Mouse (Mus musculus) liver, postnatal 0 days (tissue): ENCODE measurements around the gene Rnf222. TPM values are rescaled to one million over a fixed set of nuclear protein-coding genes. Genes with fewer than 3 reads are reported as not detected.

ENCODE experiments used
- ATAC-seq: fragments of 200-750 bp; cut with Nextera tagmentation; 2 replicates; pipeline ENCODE4 v1.8.0; 2017; ENCODE audit warnings: mild to moderate bottlenecking, moderate library complexity
- DNase-seq: peaks from one replicate; pipeline ENCODE4 v3.0.0-alpha.2; 2016
- H3K27ac ChIP-seq: fragments of 300-500 bp; sonication (generic); 2 replicates; pipeline ENCODE4 v1.5.1; 2014; ENCODE audit warnings: antibody characterized with exemption, moderate library complexity, mild to moderate bottlenecking, low read depth
- H3K27me3 ChIP-seq: fragments of 300-500 bp; sonication (generic); 2 replicates; pipeline ENCODE4 v1.6.1; 2014; ENCODE audit warnings: low read length, control low read depth, mixed read lengths; ENCODE audit not compliant: insufficient read depth
- H3K36me3 ChIP-seq: fragments of 300-500 bp; sonication (generic); replicated peaks from 2 replicates; pipeline ENCODE4 v1.6.1; 2014; ENCODE audit warnings: mild to moderate bottlenecking, control low read depth, low read length, moderate library complexity, mixed read lengths; ENCODE audit not compliant: insufficient read depth
- H3K4me1 ChIP-seq: fragments of 300-500 bp; sonication (generic); 2 replicates; pipeline ENCODE4 v1.6.1; 2014; ENCODE audit warnings: antibody characterized with exemption, mild to moderate bottlenecking, control low read depth; ENCODE audit not compliant: insufficient read depth
- H3K4me2 ChIP-seq: fragments of 300-500 bp; sonication (generic); 2 replicates; pipeline ENCODE4 v1.6.1; 2014; ENCODE audit warnings: low read depth, mild to moderate bottlenecking, low read length, moderate library complexity, mixed read lengths
- H3K4me3 ChIP-seq: fragments of 300-500 bp; sonication (generic); 2 replicates; pipeline ENCODE4 v1.5.1; 2014; ENCODE audit warnings: low read depth, low read length
- H3K9ac ChIP-seq: fragments of 300-500 bp; sonication (generic); replicated peaks from 2 replicates; pipeline ENCODE4 v1.6.1; 2014; ENCODE audit warnings: mild to moderate bottlenecking, moderate library complexity
- H3K9me3 ChIP-seq: fragments of 300-500 bp; sonication (generic); 2 replicates; pipeline ENCODE4 v1.6.1; 2016; ENCODE audit warnings: mild to moderate bottlenecking, control low read depth, low read length, mixed read lengths
- CTCF ChIP-seq: sonication (generic); IDR thresholded peaks from 2 replicates; pipeline ENCODE4 v1.5.1; 2016; ENCODE audit warnings: antibody characterized with exemption, low read depth
- EP300 ChIP-seq: IDR thresholded peaks from 2 replicates; pipeline ENCODE4 v1.6.1; 2016; ENCODE audit warnings: antibody characterized with exemption, low read depth, mild to moderate bottlenecking
- WGBS: fragments of 180-500 bp; shearing (Covaris S2); extraction: QIAGEN DNeasy Blood & Tissue Kit; methylation state at CpG from one replicate; pipeline ENCODE4 v1.1.7; 2014; ENCODE audit not compliant: insufficient replicate concordance; 5-methylcytosine and 5-hydroxymethylcytosine counted together
- polyA plus RNA-seq: library from polyadenylated mRNA; unstranded; fragments of >200 nt; fragmentation: Nextera tagmentation; extraction: Ambion mirVana; gene quantifications from 2 replicates; pipeline ENCODE4 v1.2.1, GENCODE M21; 2015

Rnf222 gene
- polyA plus RNA-seq, 1 experiment from 2014 or later, result 0.07 TPM

DNA sequence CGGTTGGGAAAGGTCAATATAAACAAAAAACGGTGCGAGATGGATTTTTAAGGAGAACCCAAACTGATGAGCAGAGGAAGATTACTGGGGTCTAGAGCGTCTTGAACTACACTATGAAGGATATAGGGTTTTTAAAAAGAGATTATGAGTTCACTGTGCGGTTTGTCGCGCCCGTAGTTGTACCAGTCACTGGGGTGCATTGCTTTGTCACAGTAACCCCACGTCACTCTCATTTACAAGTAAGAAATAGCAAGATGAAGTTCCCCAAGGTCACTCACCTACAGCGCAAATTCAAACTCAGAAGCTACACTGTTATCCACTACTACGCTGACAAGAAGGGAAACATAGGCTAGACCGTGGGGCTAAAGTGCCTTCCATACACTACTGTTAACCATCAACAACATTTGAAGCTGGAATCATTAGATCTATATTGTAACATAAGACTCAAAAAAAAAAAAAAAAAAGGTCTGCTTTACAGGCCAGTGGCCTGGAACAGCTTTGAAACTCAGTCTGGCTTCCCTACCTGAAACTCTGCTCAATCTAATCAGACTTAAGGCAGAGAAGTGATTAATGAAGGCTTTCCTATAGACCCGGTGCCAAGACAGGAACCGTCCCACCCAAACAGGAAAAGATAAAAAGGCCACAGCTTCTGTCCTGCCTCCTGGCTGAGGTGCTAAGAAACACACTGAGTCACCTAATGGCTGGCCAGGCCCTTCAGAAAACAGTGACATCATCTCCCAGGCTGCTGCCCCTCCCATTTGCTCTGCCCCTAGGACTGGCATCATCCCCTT is 34.5 kb upstream of the Rnf222 start:
- peak overlapping the region; percentile 56 for H3K9ac ChIP-seq
- ATAC-seq, result 0 out of 2 replicates have a peak, but pooled peaks have one; percentile 2
- WGBS, result 24% methylated on average over 14 of the region's 14 CpGs
- peak; percentile 49 for DNase-seq
- H3K4me2 ChIP-seq, result peak overlapping the region; percentile 75
- peak overlapping the region; percentile 86 for H3K4me3 ChIP-seq
- peak overlapping the region; percentile 99 for H3K27ac ChIP-seq
- TF ChIP-seq CTCF, result peak; percentile 34; the same call in 1 of the 2 replicates
- peak; percentile 52; the same call in 1 of the 2 replicates for TF ChIP-seq EP300
- H3K9me3 ChIP-seq, result no peaks in the 10 kb centered on the region
- H3K4me1 ChIP-seq, result peaks cover 37% of the 10 kb centered on the region
- H3K36me3 ChIP-seq, result 0 out of 2 replicates have a peak, but pooled peaks cover 3% of the 10 kb centered on the region
- H3K27me3 ChIP-seq, result no peaks in the 10 kb centered on the region

DNA sequence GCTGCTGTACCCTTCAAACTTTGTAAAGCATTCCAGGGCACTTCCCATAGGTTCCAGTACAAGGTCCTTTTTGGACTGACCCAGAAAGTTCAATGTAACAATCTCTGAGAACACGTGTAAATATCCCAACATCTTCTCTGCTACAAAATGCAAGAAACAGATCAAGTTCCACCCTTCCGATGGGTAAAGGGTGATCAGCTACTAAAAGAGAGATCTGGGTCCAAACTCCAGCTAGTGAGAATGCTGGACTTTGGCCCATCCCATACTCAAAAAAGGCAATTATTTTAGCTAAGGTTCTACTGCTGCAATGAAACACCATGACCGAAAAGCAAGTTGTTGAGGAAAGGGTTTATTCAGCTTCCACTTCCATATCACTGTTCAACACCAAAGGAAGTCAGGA is 33.7 kb upstream of the Rnf222 start:
- 76% methylated on average over 3 of the region's 3 CpGs for WGBS
- Histone ChIP-seq H3K27me3 (no peaks in the 10 kb centered on the region), H3K36me3 (no peaks in the 10 kb centered on the region), H3K4me2 (no peak overlapping the region), H3K4me1 (peaks cover 33% of the 10 kb centered on the region), H3K9me3 (no peaks in the 10 kb centered on the region), H3K27ac (peak overlapping the region; percentile 99), H3K9ac (no peak overlapping the region), H3K4me3 (no peak overlapping the region)
- DNase-seq, result no peak
- TF ChIP-seq CTCF, result no peak
- no peak for TF ChIP-seq EP300
- no peak for ATAC-seq

DNA sequence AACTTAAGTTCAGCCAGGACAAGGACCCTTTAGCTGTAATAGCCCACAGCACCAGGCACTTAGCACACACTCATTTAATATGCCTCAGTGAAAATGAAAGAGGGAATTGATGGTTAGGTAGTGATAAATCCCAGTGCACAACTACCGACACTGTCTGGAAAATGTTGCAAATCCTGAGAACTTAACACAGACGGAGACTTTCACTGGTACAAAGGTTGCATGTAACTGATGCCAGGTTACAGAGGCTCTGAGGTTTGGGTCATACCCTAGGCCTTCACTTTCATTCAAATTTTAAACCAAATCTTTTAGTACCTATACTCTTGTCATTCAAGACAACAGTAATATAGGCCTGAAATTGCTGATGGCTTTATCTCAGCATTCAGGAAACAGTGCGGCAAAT is 31.0 kb upstream of the Rnf222 start:
- H3K4me2 ChIP-seq, result no peak overlapping the region
- no peak for ATAC-seq
- H3K27ac ChIP-seq, result no peak overlapping the region
- no peak for TF ChIP-seq EP300
- no peak for TF ChIP-seq CTCF
- no peak overlapping the region for H3K9ac ChIP-seq
- DNase-seq, result no peak
- H3K9me3 ChIP-seq, result no peaks in the 10 kb centered on the region
- H3K27me3 ChIP-seq, result no peaks in the 10 kb centered on the region
- H3K4me1 ChIP-seq, result peaks cover 26% of the 10 kb centered on the region
- 75% methylated on average over 3 of the region's 3 CpGs for WGBS
- no peaks in the 10 kb centered on the region for H3K36me3 ChIP-seq
- H3K4me3 ChIP-seq, result no peak overlapping the region

DNA sequence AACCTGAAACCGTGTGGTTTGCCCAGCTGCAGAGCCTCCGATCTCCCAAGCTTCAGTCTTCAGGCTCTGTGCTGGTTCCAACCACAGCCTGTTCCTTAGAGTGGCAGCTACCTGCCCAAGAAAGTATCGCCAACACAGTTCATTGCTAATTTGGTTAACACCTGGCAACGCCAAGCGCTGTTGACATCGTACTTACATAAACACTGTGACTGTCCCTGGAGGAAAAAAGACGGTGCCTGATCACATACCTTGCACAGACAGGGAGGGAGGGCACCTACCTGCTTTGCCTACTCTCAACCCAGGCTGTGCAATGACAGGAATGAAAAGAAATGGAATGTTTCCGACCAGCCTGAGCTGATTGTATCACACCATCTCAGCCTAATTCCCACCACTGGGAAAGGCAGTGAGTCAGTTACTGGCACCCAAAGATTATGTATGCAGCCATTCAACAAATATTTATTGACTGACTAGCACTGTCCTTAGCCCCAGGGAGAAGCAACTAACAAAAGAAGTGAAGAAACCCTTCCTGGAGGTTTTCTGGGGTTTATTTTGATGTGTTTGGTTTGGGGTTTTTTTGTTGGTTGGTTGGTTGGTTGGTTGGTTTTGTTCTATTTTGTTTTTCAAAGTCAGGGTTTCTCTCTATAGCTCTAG is 28.3 kb upstream of the Rnf222 start:
- 69% methylated on average over 8 of the region's 8 CpGs for WGBS
- H3K27ac ChIP-seq, result no peak overlapping the region
- H3K9me3 ChIP-seq, result no peaks in the 10 kb centered on the region
- DNase-seq (no peak), ATAC-seq (no peak)
- peaks cover 11% of the 10 kb centered on the region; the same call in 1 of the 2 replicates for H3K4me1 ChIP-seq
- no peaks in the 10 kb centered on the region for H3K27me3 ChIP-seq
- H3K36me3 ChIP-seq, result no peaks in the 10 kb centered on the region
- H3K9ac ChIP-seq, result no peak overlapping the region
- TF ChIP-seq CTCF, result no peak
- TF ChIP-seq EP300, result no peak
- H3K4me2 ChIP-seq, result no peak overlapping the region
- H3K4me3 ChIP-seq, result no peak overlapping the region

DNA sequence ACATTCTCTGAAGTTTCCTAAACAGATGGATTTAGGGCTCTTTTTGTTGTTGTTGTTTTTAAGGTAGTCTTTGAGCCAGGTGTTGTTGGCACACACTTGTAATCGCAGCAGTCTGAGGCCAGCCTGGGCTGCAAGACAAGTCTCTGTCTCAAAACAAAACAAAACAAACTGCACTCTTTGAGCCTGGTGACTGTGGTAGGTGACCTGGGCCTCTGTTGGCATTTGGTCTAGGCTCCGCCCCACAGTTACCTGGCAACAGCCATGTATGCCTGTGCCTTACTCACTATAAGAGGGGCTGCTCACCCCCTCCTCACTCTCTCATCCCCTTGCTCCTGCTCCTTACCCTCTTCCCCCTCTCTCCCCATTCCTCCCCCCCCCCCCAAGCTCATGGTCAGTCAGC is 26.1 kb upstream of the Rnf222 start:
- H3K9me3 ChIP-seq, result no peaks in the 10 kb centered on the region
- no peak overlapping the region for H3K4me3 ChIP-seq
- 77% methylated on average over 2 of the region's 2 CpGs for WGBS
- H3K36me3 ChIP-seq, result no peaks in the 10 kb centered on the region
- no peak overlapping the region for H3K9ac ChIP-seq
- TF ChIP-seq EP300, result no peak
- no peak for TF ChIP-seq CTCF
- no peak overlapping the region for H3K4me2 ChIP-seq
- ATAC-seq (no peak), DNase-seq (no peak)
- peaks cover 15% of the 10 kb centered on the region for H3K4me1 ChIP-seq
- no peaks in the 10 kb centered on the region for H3K27me3 ChIP-seq
- no peak overlapping the region for H3K27ac ChIP-seq

DNA sequence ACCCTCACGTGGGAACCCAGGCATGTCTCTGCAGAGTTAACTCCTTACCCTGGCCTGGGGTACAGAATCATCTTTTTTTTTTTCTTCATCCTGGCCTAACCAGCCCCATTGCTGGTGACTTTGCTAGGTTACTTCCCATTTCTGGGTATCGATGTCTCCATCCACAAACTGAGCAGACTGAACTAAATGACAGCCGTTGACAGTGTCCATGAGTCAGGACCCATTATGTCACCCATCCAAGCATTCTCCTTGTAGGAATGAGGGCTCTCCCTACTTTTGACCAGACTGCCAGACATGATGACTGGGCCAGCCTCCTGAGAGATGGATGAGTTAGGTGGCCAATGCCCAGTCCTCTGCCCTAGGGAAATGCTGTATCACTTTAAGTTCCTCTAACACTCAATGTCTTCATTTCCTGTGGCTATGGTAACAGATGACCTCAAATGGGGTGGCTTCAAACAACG is 24.7 kb upstream of the Rnf222 start:
- peak overlapping the region; percentile 18; the same call in 1 of the 2 replicates for H3K4me2 ChIP-seq
- peaks cover 20% of the 10 kb centered on the region for H3K4me1 ChIP-seq
- DNase-seq (peak; percentile 21), ATAC-seq (no peak)
- 31% methylated on average over 4 of the region's 4 CpGs for WGBS
- peak overlapping the region; percentile 62 for H3K27ac ChIP-seq
- no peak overlapping the region for H3K9ac ChIP-seq
- H3K27me3 ChIP-seq, result no peaks in the 10 kb centered on the region
- TF ChIP-seq EP300 (peak; percentile 35; the same call in 1 of the 2 replicates), CTCF (no peak)
- no peak overlapping the region for H3K4me3 ChIP-seq
- H3K36me3 ChIP-seq, result no peaks in the 10 kb centered on the region
- no peaks in the 10 kb centered on the region for H3K9me3 ChIP-seq
